9 mouse cellular contexts compared by ENCODE assay signal in the genomic region with DNA sequence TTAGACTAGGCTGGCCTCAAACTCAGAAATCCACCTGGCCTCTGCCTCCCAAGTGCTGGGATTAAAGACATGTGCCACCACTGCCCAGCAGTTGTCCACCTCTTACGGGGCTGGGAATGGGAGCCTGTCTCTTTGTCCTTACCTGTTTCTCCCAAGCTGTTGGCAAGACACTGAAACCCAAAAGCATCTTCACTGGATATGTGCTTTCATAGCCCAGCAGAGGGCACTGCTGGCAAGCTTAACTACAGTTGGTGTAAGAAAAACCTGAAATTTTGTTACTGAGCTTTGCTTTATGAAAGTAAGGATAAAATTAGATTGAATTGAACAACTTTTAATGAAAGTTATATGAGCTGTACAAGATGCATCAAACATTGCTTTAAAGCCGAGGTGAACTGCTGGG. TPM values are rescaled to one million over a fixed set of nuclear protein-coding genes. Genes with fewer than 3 reads are reported as not detected.
DNase-seq lines count a peak whose midpoint lies in the region; ATAC-seq and TF ChIP-seq lines count a peak whose summit lies in the region.
"Had no signal": no experiment of that assay in that cellular context is flagged by ENCODE, and none has a peak within 500 bp of the region (broad histone marks: within the 10 kb centered on the region; RNA-seq: fewer than 3 reads in every experiment).

No protein-coding gene starts in this region.

- no peak overlapping the region for H3K27ac ChIP-seq in lung, postnatal 0 days (ENCODE audit: low read length)

- TF ChIP-seq CTCF in lung, postnatal 0 days (IDR thresholded peaks at IDR 0.05), result peak; percentile 87

- no peak for TF ChIP-seq EP300 in lung, postnatal 0 days (IDR thresholded peaks at IDR 0.05)

- peak; percentile 43 for DNase-seq in cerebellum, adult 11 months
- peak; percentile 39 for DNase-seq in 3134 (ENCODE audit: extremely low read depth, insufficient read length, low spot score)
- peak; percentile 24 for DNase-seq in adrenal gland, adult 8-10 months
- DNase-seq in embryo, embryonic 9.5 days (ENCODE audit: extremely low spot score), result peak; percentile 51
- peak; percentile 41 to 72 for DNase-seq in layer of hippocampus, adult 18-20 months (ENCODE audit: low spot score in 2 of 2)
- DNase-seq in lung, postnatal 0 days (ENCODE audit: low spot score), result peak; percentile 85
- DNase-seq in spleen, postnatal 10 days (ENCODE audit: low spot score in 2 of 2), result peak; percentile 27 to 69

- H3K9ac ChIP-seq in lung, postnatal 0 days (replicated peaks; ENCODE audit: low read depth), result no peak overlapping the region

- 31% methylated on average over 2 of the region's 2 CpGs for WGBS in lung, postnatal 0 days

- H3K4me3 ChIP-seq in lung, postnatal 0 days (ENCODE audit: low read depth, low read length), result no peak overlapping the region

- H3K9me3 ChIP-seq in lung, postnatal 0 days (ENCODE audit: low read length), result no peaks in the 10 kb centered on the region

- H3K4me1 ChIP-seq in lung, postnatal 0 days (ENCODE audit: insufficient read depth, low read depth, low read length), result no peaks in the 10 kb centered on the region

- no peak for ATAC-seq in cerebellum, adult (ENCODE audit: insufficient number of reproducible peaks, low FRiP score, low TSS enrichment)
- ATAC-seq in lung, postnatal 0 days, result no peak

- no peaks in the 10 kb centered on the region for H3K27me3 ChIP-seq in lung, postnatal 0 days (replicated peaks; ENCODE audit: insufficient read depth, low read length)

- peaks cover 5% of the 10 kb centered on the region; the same call in 1 of the 2 replicates for H3K36me3 ChIP-seq in lung, postnatal 0 days (ENCODE audit: insufficient read depth, low read length)

- H3K4me2 ChIP-seq in lung, postnatal 0 days (replicated peaks; ENCODE audit: low read depth, low read length), result no peak overlapping the region

RNA-seq across cellular contexts. Expression of a gene that starts 4.5 kb away (rescaled TPM):
- total RNA-seq in adrenal gland, adult 8-10 months (2022), result 100 to 1,000 TPM in 1 of 4 experiments, 10 to 100 TPM in 3; 80.1 to 111 (median 87.9) TPM
- total RNA-seq in layer of hippocampus, adult 18-20 months (2021), result 10 to 100 TPM; 42.5 to 46.0 TPM
- 15.6 and 16.3 TPM in 2 replicates for polyA plus RNA-seq in lung, postnatal 0 days (2015; fragmentation: Nextera tagmentation; extraction: Ambion mirVana)

RNA-seq across cellular contexts. Expression of a gene that starts 13.2 kb away (rescaled TPM):
- 10 to 100 TPM; 22.2 to 31.0 (median 28.4) TPM for total RNA-seq in adrenal gland, adult 8-10 months (2022)
- total RNA-seq in layer of hippocampus, adult 18-20 months (2021), result 10 to 100 TPM; 21.8 to 22.3 TPM
- 17.7 and 18.7 TPM in 2 replicates for polyA plus RNA-seq in lung, postnatal 0 days (2015; fragmentation: Nextera tagmentation; extraction: Ambion mirVana)

RNA-seq across cellular contexts. Expression of a gene that starts 43.8 kb away (rescaled TPM):
- total RNA-seq in adrenal gland, adult 8-10 months (2022), result under 1 TPM in 1 of 4 experiments, not detected in 3; 0.22 TPM
- total RNA-seq in layer of hippocampus, adult 18-20 months (2021), result under 1 TPM; 0.30 to 0.37 TPM
- polyA plus RNA-seq in lung, postnatal 0 days (2015; fragmentation: Nextera tagmentation; extraction: Ambion mirVana), result not detected in 2 replicates
- total RNA-seq: hematopoietic stem cell, adult 5-6 weeks had no signal

Comparison
In these comparisons a context has a peak if more than half of its experiments do, and no peak if none do; other contexts are left out.
1. DNase-seq: peak in every context shown above with its lines; median percentile 85 in lung, postnatal 0 days; 56 in layer of hippocampus, adult 18-20 months; 51 in embryo, embryonic 9.5 days; 48 in spleen, postnatal 10 days; 43 in cerebellum, adult 11 months; 39 in 3134; 24 in adrenal gland, adult 8-10 months.